Mouse (Mus musculus): ENCODE measurements at regions not wholly inside any gene's neighbourhood (a gene's known extent, or its start where the extent isn't known, plus 50 kb on each side); places are given as distances from the start of the nearest gene placed in this dataset.

- no peaks in the 10 kb centered on the region for H3K36me3 ChIP-seq (ENCODE audit: insufficient read depth, low read length)
- H3K4me3 ChIP-seq (ENCODE audit: low read length): no peak overlapping the region
- 0 out of 2 replicates have a peak, but pooled peaks cover 14% of the 10 kb centered on the region for H3K4me1 ChIP-seq (ENCODE audit: insufficient read depth, low read length)
- H3K27ac ChIP-seq (ENCODE audit: low read length): no peak overlapping the region
- H3K9me3 ChIP-seq (ENCODE audit: low read length): no peaks in the 10 kb centered on the region
- no peaks in the 10 kb centered on the region for H3K27me3 ChIP-seq (ENCODE audit: insufficient read depth, low read length)
- no peak overlapping the region for H3K4me2 ChIP-seq (replicated peaks; ENCODE audit: low read depth, low read length)
- ATAC-seq (ENCODE audit: low FRiP score, low TSS enrichment): no peak
- no peak overlapping the region for H3K9ac ChIP-seq (replicated peaks; ENCODE audit: low read length)
- WGBS: 72% methylated on average over 5 of the region's 5 CpGs
Measured at GRCm38 (mm10) chr11:45454234-45454633, 397.6 kb upstream of the Clint1 start.

- Histone ChIP-seq H3K4me3 (ENCODE audit: low read length) (no peak overlapping the region), H3K4me2 (replicated peaks; ENCODE audit: low read depth, low read length) (no peak overlapping the region), H3K36me3 (ENCODE audit: insufficient read depth, low read length) (no peaks in the 10 kb centered on the region), H3K27ac (ENCODE audit: low read length) (no peak overlapping the region), H3K4me1 (ENCODE audit: insufficient read depth, low read length) (0 out of 2 replicates have a peak, but pooled peaks cover 14% of the 10 kb centered on the region), H3K9ac (replicated peaks; ENCODE audit: low read length) (no peak overlapping the region), H3K27me3 (ENCODE audit: insufficient read depth, low read length) (no peaks in the 10 kb centered on the region), H3K9me3 (ENCODE audit: low read length) (no peaks in the 10 kb centered on the region)
- no peak for ATAC-seq (ENCODE audit: low FRiP score, low TSS enrichment)
- WGBS: 76% methylated on average over 3 of the region's 3 CpGs
Measured at GRCm38 (mm10) chr11:45454933-45455332, 396.9 kb upstream of the Clint1 start.

GRCm38 (mm10) chr11:45456724-45457123, 395.1 kb upstream of the Clint1 start:
- Histone ChIP-seq H3K27ac (ENCODE audit: low read length) (no peak overlapping the region; the same call in 1 of the 2 replicates), H3K4me3 (ENCODE audit: low read length) (no peak overlapping the region), H3K9ac (replicated peaks; ENCODE audit: low read length) (no peak overlapping the region), H3K9me3 (ENCODE audit: low read length) (no peaks in the 10 kb centered on the region), H3K36me3 (ENCODE audit: insufficient read depth, low read length) (no peaks in the 10 kb centered on the region), H3K4me1 (ENCODE audit: insufficient read depth, low read length) (0 out of 2 replicates have a peak, but pooled peaks cover 14% of the 10 kb centered on the region), H3K27me3 (ENCODE audit: insufficient read depth, low read length) (no peaks in the 10 kb centered on the region), H3K4me2 (replicated peaks; ENCODE audit: low read depth, low read length) (no peak overlapping the region)
- peak; percentile 46; the same call in 1 of the 2 replicates for ATAC-seq (ENCODE audit: low FRiP score, low TSS enrichment)
- WGBS: 19% methylated on average over 3 of the region's 3 CpGs

GRCm38 (mm10) chr11:45457597-45457996, 394.3 kb upstream of the Clint1 start:
- Histone ChIP-seq H3K36me3 (ENCODE audit: insufficient read depth, low read length) (no peaks in the 10 kb centered on the region), H3K4me3 (ENCODE audit: low read length) (no peak overlapping the region), H3K4me2 (replicated peaks; ENCODE audit: low read depth, low read length) (no peak overlapping the region), H3K9me3 (ENCODE audit: low read length) (no peaks in the 10 kb centered on the region), H3K4me1 (ENCODE audit: insufficient read depth, low read length) (0 out of 2 replicates have a peak, but pooled peaks cover 14% of the 10 kb centered on the region), H3K9ac (replicated peaks; ENCODE audit: low read length) (no peak overlapping the region), H3K27me3 (ENCODE audit: insufficient read depth, low read length) (no peaks in the 10 kb centered on the region), H3K27ac (ENCODE audit: low read length) (no peak overlapping the region)
- WGBS: 7% methylated on average over 4 of the region's 4 CpGs
- peak; percentile 57; the same call in 1 of the 2 replicates for ATAC-seq (ENCODE audit: low FRiP score, low TSS enrichment)

- 89% methylated on average over 11 of the region's 11 CpGs for WGBS
- Histone ChIP-seq H3K4me2 (replicated peaks; ENCODE audit: low read depth, low read length) (no peak overlapping the region), H3K27ac (ENCODE audit: low read length) (no peak overlapping the region), H3K4me1 (ENCODE audit: insufficient read depth, low read length) (0 out of 2 replicates have a peak, but pooled peaks cover 14% of the 10 kb centered on the region), H3K36me3 (ENCODE audit: insufficient read depth, low read length) (no peaks in the 10 kb centered on the region), H3K4me3 (ENCODE audit: low read length) (no peak overlapping the region), H3K9me3 (ENCODE audit: low read length) (no peaks in the 10 kb centered on the region), H3K27me3 (ENCODE audit: insufficient read depth, low read length) (no peaks in the 10 kb centered on the region), H3K9ac (replicated peaks; ENCODE audit: low read length) (no peak overlapping the region)
- ATAC-seq (ENCODE audit: low FRiP score, low TSS enrichment): no peak
Measured at GRCm38 (mm10) chr11:45460000-45460792, 391.7 kb upstream of the Clint1 start.

GRCm38 (mm10) chr11:45464501-45464900, 387.4 kb upstream of the Clint1 start:
- Histone ChIP-seq H3K9ac (replicated peaks; ENCODE audit: low read length) (no peak overlapping the region), H3K4me3 (ENCODE audit: low read length) (no peak overlapping the region), H3K4me2 (replicated peaks; ENCODE audit: low read depth, low read length) (no peak overlapping the region), H3K4me1 (ENCODE audit: insufficient read depth, low read length) (no peaks in the 10 kb centered on the region), H3K27ac (ENCODE audit: low read length) (no peak overlapping the region), H3K36me3 (ENCODE audit: insufficient read depth, low read length) (no peaks in the 10 kb centered on the region), H3K27me3 (ENCODE audit: insufficient read depth, low read length) (no peaks in the 10 kb centered on the region), H3K9me3 (ENCODE audit: low read length) (no peaks in the 10 kb centered on the region)
- WGBS: 77% methylated on average over 4 of the region's 4 CpGs
- ATAC-seq (ENCODE audit: low FRiP score, low TSS enrichment): no peak

GRCm38 (mm10) chr11:45466350-45466749, 385.5 kb upstream of the Clint1 start:
- Histone ChIP-seq H3K4me2 (replicated peaks; ENCODE audit: low read depth, low read length) (no peak overlapping the region), H3K4me3 (ENCODE audit: low read length) (no peak overlapping the region), H3K9ac (replicated peaks; ENCODE audit: low read length) (no peak overlapping the region), H3K9me3 (ENCODE audit: low read length) (no peaks in the 10 kb centered on the region), H3K27me3 (ENCODE audit: insufficient read depth, low read length) (no peaks in the 10 kb centered on the region), H3K27ac (ENCODE audit: low read length) (0 out of 2 replicates have a peak overlapping the region, but pooled peaks have one; percentile 20), H3K4me1 (ENCODE audit: insufficient read depth, low read length) (no peaks in the 10 kb centered on the region), H3K36me3 (ENCODE audit: insufficient read depth, low read length) (no peaks in the 10 kb centered on the region)
- 80% methylated on average over 3 of the region's 3 CpGs for WGBS
- ATAC-seq (ENCODE audit: low FRiP score, low TSS enrichment): no peak

GRCm38 (mm10) chr11:45472171-45472570, 379.7 kb upstream of the Clint1 start:
- Histone ChIP-seq H3K27ac (ENCODE audit: low read length) (no peak overlapping the region), H3K27me3 (ENCODE audit: insufficient read depth, low read length) (no peaks in the 10 kb centered on the region), H3K36me3 (ENCODE audit: insufficient read depth, low read length) (no peaks in the 10 kb centered on the region), H3K4me3 (ENCODE audit: low read length) (no peak overlapping the region), H3K9me3 (ENCODE audit: low read length) (no peaks in the 10 kb centered on the region), H3K4me1 (ENCODE audit: insufficient read depth, low read length) (no peaks in the 10 kb centered on the region), H3K4me2 (replicated peaks; ENCODE audit: low read depth, low read length) (no peak overlapping the region), H3K9ac (replicated peaks; ENCODE audit: low read length) (no peak overlapping the region)
- ATAC-seq (ENCODE audit: low FRiP score, low TSS enrichment): no peak
- WGBS: 67% methylated on average over 5 of the region's 5 CpGs

GRCm38 (mm10) chr11:45476917-45477316, 374.9 kb upstream of the Clint1 start:
- Histone ChIP-seq H3K4me2 (replicated peaks; ENCODE audit: low read depth, low read length) (no peak overlapping the region), H3K36me3 (ENCODE audit: insufficient read depth, low read length) (no peaks in the 10 kb centered on the region), H3K9ac (replicated peaks; ENCODE audit: low read length) (no peak overlapping the region), H3K27ac (ENCODE audit: low read length) (no peak overlapping the region), H3K27me3 (ENCODE audit: insufficient read depth, low read length) (no peaks in the 10 kb centered on the region), H3K9me3 (ENCODE audit: low read length) (no peaks in the 10 kb centered on the region), H3K4me3 (ENCODE audit: low read length) (no peak overlapping the region), H3K4me1 (ENCODE audit: insufficient read depth, low read length) (no peaks in the 10 kb centered on the region)
- ATAC-seq (ENCODE audit: low FRiP score, low TSS enrichment): no peak
- WGBS: 79% methylated on average over 4 of the region's 4 CpGs

GRCm38 (mm10) chr11:45485950-45486349, 365.9 kb upstream of the Clint1 start:
- WGBS: 34% methylated on average over 4 of the region's 4 CpGs
- H3K4me2 ChIP-seq (replicated peaks; ENCODE audit: low read depth, low read length): no peak overlapping the region
- H3K9ac ChIP-seq (replicated peaks; ENCODE audit: low read length): no peak overlapping the region
- H3K27ac ChIP-seq (ENCODE audit: low read length): no peak overlapping the region
- H3K4me3 ChIP-seq (ENCODE audit: low read length): no peak overlapping the region
- 0 out of 2 replicates have a peak, but pooled peaks cover 3% of the 10 kb centered on the region for H3K4me1 ChIP-seq (ENCODE audit: insufficient read depth, low read length)
- no peak for ATAC-seq (ENCODE audit: low FRiP score, low TSS enrichment)
- H3K36me3 ChIP-seq (ENCODE audit: insufficient read depth, low read length): no peaks in the 10 kb centered on the region
- no peaks in the 10 kb centered on the region for H3K27me3 ChIP-seq (ENCODE audit: insufficient read depth, low read length)
- no peaks in the 10 kb centered on the region for H3K9me3 ChIP-seq (ENCODE audit: low read length)
